Mouse (Mus musculus) lung, adult 2 months (tissue): ENCODE measurements at regions not wholly inside any gene's neighbourhood (a gene's known extent, or its start where the extent isn't known, plus 50 kb on each side); places are given as distances from the start of the nearest gene placed in this dataset.

Source experiments
- DNase-seq: peaks from one replicate; pipeline ENCODE4 v3.0.0; 2022
- H3K4me1 ChIP-seq: fragments of 200-500 bp; 2 replicates; pipeline ENCODE4 v1.6.1; 2011; ENCODE audit warnings: low read length; ENCODE audit not compliant: control insufficient read depth, insufficient read depth
- H3K4me3 ChIP-seq: fragments of 200-500 bp; replicated peaks from 2 replicates; pipeline ENCODE3; 2011; ENCODE audit warnings: low read depth, mild to moderate bottlenecking, control low read depth, low read length; ENCODE audit errors: extremely low read depth
- CTCF ChIP-seq: fragments of 200-500 bp; IDR thresholded peaks from 2 replicates; pipeline ENCODE4 v1.5.1; 2011; ENCODE audit warnings: mild to moderate bottlenecking, low read length, control low read depth; ENCODE audit not compliant: insufficient read depth
- POLR2A ChIP-seq: fragments of 200-500 bp; IDR thresholded peaks from 2 replicates; pipeline ENCODE4 v1.6.1; 2011; ENCODE audit warnings: low read depth, mild to moderate bottlenecking, control low read depth, low read length, borderline replicate concordance; ENCODE audit errors: extremely low read depth
- WGBS: fragments of 180-500 bp; shearing (Covaris S2); methylation state at CpG from one replicate; pipeline ENCODE4 v1.1.7; 2018; 5-methylcytosine and 5-hydroxymethylcytosine counted together

DNA sequence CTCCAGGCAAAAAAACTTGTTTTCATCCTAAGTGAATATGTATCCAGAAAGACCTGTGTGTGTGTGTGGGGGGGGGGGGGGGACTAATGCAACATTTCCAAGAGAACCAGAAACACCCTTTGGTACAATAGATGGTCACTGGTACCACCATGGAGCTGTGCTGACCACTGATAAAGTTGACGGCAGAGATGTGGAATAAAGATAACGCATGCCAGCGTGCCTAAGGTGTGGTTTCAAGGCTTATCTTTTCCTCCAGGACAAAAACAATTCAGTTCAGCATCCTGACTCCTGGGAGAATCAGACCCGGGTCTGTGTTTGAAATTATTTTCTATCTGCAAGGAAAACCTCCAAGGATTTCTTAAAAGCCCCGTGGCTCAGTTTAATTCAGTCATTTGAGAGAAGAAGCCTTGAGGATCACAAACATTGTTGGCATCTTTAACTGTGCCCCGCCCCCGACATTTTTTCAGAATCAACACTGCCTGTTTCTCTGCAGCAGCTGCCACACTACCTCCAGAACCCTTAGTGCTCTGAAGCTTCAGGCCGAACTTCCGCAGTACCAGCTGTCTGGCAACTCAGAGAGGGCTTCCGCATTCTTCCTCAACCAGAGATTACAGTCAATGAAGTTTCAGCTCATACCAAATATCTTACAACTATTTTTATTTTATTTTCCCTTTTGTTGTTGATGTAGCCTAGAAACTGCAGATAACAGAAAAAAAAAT is 118.5 kb upstream of the Gm10306 start:
- WGBS, result 35% methylated on average over 10 of the region's 10 CpGs

DNA sequence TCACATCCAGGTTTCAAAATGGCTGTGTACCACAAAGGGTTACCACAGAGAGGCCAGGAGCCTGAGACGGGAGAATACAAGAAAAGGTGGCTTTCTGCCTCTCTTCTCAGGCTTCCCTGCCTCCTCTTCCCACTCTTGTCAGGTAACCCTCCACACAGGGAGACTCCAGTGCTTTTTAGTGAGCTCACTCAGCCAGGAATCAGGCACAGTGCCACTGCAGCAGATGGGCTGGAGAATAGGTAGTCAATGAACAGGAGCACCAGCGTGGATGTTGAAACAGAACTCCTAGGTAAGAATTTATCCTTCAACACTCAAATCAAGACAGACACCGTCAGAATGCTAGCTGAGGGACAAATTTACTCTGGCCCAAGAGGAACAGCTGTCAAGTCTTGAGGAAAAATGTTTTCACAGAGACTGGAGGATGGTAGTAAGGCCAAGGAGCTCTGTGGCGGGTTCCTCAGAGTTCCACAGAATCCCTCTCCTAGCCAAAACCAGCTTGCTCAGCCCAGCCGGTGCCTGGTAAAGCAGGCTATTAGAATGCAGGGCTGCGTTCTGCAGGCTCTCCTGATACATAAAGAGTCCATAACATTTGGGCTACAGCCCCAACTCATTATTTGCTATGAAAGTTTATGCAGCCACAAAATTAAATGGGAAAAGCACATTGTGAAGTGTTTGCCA is 117.0 kb upstream of the Gm10306 start:
- TF ChIP-seq CTCF (no peak), POLR2A (no peak)
- DNase-seq, result no peak
- 66% methylated on average over 6 of the region's 6 CpGs for WGBS
- Histone ChIP-seq H3K4me3 (no peak overlapping the region), H3K4me1 (no peaks in the 10 kb centered on the region)

More for the DNA sequence above, 118.5 kb upstream of the Gm10306 start:
- TF ChIP-seq CTCF, result no peak
- TF ChIP-seq POLR2A, result no peak
- no peak overlapping the region for H3K4me3 ChIP-seq
- no peaks in the 10 kb centered on the region for H3K4me1 ChIP-seq
- no peak for DNase-seq

GRCm38 (mm10) chr4:94446604-94447003 is 109.7 kb upstream of the Gm10306 start:
- no peak for DNase-seq
- Histone ChIP-seq H3K4me1 (no peaks in the 10 kb centered on the region), H3K4me3 (no peak overlapping the region)
- TF ChIP-seq POLR2A (no peak), CTCF (no peak)
- WGBS, result 65% methylated on average over 4 of the region's 4 CpGs
